Mouse (Mus musculus) myocyte (in vitro differentiated cells): ENCODE measurements around the gene Rapgef1.

Experiments
- E2F4 ChIP-seq: IDR thresholded peaks from one replicate; pipeline ENCODE4 v1.6.1; 2011; ENCODE audit warnings: mild to moderate bottlenecking, control low read depth, moderate library complexity; ENCODE audit not compliant: insufficient read depth
- MAX ChIP-seq: IDR thresholded peaks from one replicate; pipeline ENCODE4 v1.6.1; 2011; ENCODE audit warnings: low read depth, mild to moderate bottlenecking, control low read depth
- MYOD1 ChIP-seq, 3 experiments: IDR thresholded peaks; one replicate each; pipeline ENCODE4 v1.6.1; 2011; ENCODE audit warnings: control low read depth in 2 of 3, low read depth in 2 of 3, mild to moderate bottlenecking in 2 of 3, moderate library complexity in 1 of 3; ENCODE audit not compliant: insufficient read length in 2 of 3, control insufficient read depth in 1 of 3
- MYOG ChIP-seq, 3 experiments: IDR thresholded peaks; one replicate each; pipeline ENCODE4 v1.6.1; 2011; ENCODE audit warnings: control low read depth in 2 of 3, low read depth in 2 of 3, mild to moderate bottlenecking in 2 of 3; ENCODE audit not compliant: insufficient read length in 2 of 3, control insufficient read depth in 1 of 3, insufficient read depth in 1 of 3
- POLR2A ChIP-seq: IDR thresholded peaks from one replicate; pipeline ENCODE4 v1.6.1; 2011; ENCODE audit warnings: low read depth, mild to moderate bottlenecking, control low read depth, moderate library complexity; ENCODE audit not compliant: insufficient read length
- POLR2AphosphoS2 ChIP-seq: IDR thresholded peaks from one replicate; pipeline ENCODE4 v1.6.1; 2011; ENCODE audit warnings: low read depth, control low read depth; ENCODE audit not compliant: insufficient read length
- SRF ChIP-seq: IDR thresholded peaks from one replicate; pipeline ENCODE4 v1.6.1; 2011; ENCODE audit warnings: low read depth; ENCODE audit not compliant: control insufficient read depth, insufficient read length
- TCF12 ChIP-seq: IDR thresholded peaks from one replicate; pipeline ENCODE4 v1.6.1; 2011; ENCODE audit warnings: mild to moderate bottlenecking, control low read depth; ENCODE audit not compliant: poor library complexity, insufficient read depth, severe bottlenecking
- TCF3 ChIP-seq: IDR thresholded peaks from one replicate; pipeline ENCODE4 v1.6.1; 2011; ENCODE audit warnings: low read depth, control low read depth; ENCODE audit not compliant: insufficient read length
- USF1 ChIP-seq: IDR thresholded peaks from one replicate; pipeline ENCODE4 v1.6.1; 2011; ENCODE audit warnings: low read depth, mild to moderate bottlenecking, control low read depth, moderate library complexity

DNA sequence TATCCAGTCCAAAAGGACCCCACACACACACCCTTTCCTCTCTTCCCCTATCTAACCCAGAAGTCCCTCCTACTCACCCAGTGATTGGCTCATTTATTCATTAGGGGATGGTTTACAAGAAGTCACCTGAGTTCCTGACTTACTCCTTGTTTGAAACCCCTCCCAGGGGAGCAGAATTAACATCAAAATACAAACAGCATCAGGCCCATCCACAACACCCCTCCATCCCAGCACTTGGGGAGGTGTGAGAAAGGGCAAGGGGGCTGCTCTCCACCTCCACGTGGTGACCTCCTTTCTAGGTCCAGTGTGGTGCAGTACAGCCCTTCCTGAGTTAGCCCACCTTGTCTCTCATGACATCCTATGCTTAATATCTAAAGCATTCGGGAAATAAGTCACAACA is 110.0 kb downstream of the Rapgef1 start:
- TF ChIP-seq POLR2AphosphoS2 (no peak), POLR2A (no peak), E2F4 (no peak), TCF12 (no peak), MYOG (IDR thresholded peaks at IDR 0.05; ENCODE audit: control insufficient read depth in 1 of 3, insufficient read depth in 1 of 3, insufficient read length in 2 of 3, low read depth in 2 of 3) (no peak), USF1 (no peak), MAX (no peak), SRF (no peak), TCF3 (no peak), MYOD1 (IDR thresholded peaks at IDR 0.05; ENCODE audit: control insufficient read depth in 1 of 3, insufficient read length in 2 of 3, low read depth in 2 of 3) (no peak)
